Mouse (Mus musculus) liver, embryonic 12.5 days (tissue): ENCODE data around the gene Git2. TPM values are rescaled to one million over a fixed set of nuclear protein-coding genes. Genes with fewer than 3 reads are reported as not detected.

Experiments used
- ATAC-seq: fragments of 200-750 bp; cut with Nextera tagmentation; 2 replicates; pipeline ENCODE4 v1.8.0; 2017; ENCODE audit warnings: moderate number of reproducible peaks, mild to moderate bottlenecking, moderate library complexity
- H3K27ac ChIP-seq: fragments of 300-500 bp; sonication (generic); 2 replicates; pipeline ENCODE4 v1.5.1; 2016; ENCODE audit warnings: mild to moderate bottlenecking
- H3K27me3 ChIP-seq: fragments of 300-500 bp; sonication (generic); replicated peaks from 2 replicates; pipeline ENCODE4 v1.6.1; 2016; ENCODE audit warnings: mild to moderate bottlenecking, moderate library complexity
- H3K36me3 ChIP-seq: fragments of 300-500 bp; sonication (generic); 2 replicates; pipeline ENCODE4 v1.6.1; 2016; ENCODE audit warnings: mild to moderate bottlenecking, moderate library complexity
- H3K4me1 ChIP-seq: fragments of 300-500 bp; sonication (generic); 2 replicates; pipeline ENCODE4 v1.6.1; 2016
- H3K4me2 ChIP-seq: fragments of 300-500 bp; sonication (generic); 2 replicates; pipeline ENCODE4 v1.6.1; 2016; ENCODE audit warnings: mild to moderate bottlenecking, moderate library complexity
- H3K4me3 ChIP-seq: fragments of 300-500 bp; sonication (generic); 2 replicates; pipeline ENCODE4 v1.5.1; 2016; ENCODE audit warnings: mild to moderate bottlenecking, moderate library complexity
- H3K9ac ChIP-seq: fragments of 300-500 bp; sonication (generic); 2 replicates; pipeline ENCODE4 v1.6.1; 2016; ENCODE audit warnings: mild to moderate bottlenecking, moderate library complexity
- H3K9me3 ChIP-seq: fragments of 300-500 bp; sonication (generic); replicated peaks from 2 replicates; pipeline ENCODE4 v1.6.1; 2016; ENCODE audit warnings: mild to moderate bottlenecking, moderate library complexity
- WGBS: fragments of 180-500 bp; shearing (Covaris S2); methylation state at CpG from one replicate; pipeline ENCODE4 v1.1.7; 2016; ENCODE audit not compliant: insufficient replicate concordance; 5-methylcytosine and 5-hydroxymethylcytosine counted together
- polyA plus RNA-seq: library from polyadenylated mRNA; unstranded; fragments of >200 nt; fragmentation: Nextera tagmentation; extraction: Ambion mirVana; gene quantifications from 2 replicates; pipeline ENCODE4 v1.2.1, GENCODE M21; 2016

Git2 gene
- polyA plus RNA-seq: 28.1 and 28.3 TPM in 2 replicates

DNA sequence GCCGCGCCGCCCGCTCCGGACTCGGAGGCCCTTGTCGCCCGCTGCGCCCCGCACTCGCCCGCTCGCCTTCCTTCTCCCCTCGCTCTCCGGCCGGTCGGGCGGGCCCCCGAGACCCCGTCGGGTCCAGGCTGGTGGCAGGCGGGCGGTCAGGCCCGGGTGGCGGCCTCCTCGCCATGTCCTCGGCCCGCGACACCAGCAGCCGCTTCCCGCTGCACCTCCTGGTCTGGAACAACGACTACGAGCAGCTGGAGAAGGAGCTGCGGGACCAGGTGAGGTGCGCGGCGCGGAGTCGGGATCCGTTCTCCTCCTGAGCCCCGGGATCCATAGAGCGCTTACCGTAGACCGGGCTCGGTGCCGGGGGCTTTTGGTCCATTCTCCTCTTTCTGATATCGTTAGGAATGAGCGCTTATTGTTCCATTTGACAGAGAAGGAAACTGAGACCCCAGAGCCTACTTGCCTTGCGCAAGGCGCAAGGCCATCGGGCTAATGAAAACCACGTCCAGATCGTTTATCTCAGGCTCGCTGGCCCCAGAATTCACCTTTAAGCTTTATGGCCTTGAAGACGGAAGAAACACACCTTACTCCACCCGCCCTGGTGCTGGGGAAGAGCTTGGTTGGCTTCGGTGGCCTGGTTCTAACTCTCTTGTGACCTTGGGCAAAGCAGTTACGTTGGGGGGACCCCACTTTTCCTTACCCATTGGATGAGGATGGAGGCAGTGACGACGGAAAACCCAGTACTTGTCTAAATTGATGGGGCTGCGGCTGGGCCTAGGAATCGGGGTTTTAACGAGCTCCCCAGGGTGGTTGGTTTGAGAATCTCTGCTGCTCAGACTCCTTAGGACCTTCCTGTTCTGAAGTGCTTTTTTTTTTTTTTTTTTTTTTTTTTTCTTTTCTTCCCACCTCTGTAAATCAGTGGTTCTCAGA lies at the start of gene Git2:
Git2 (minus strand) TSS at position 462 of the 924 bp plus-strand sequence.
- Histone ChIP-seq H3K9me3 (no peaks in the 10 kb centered on the region), H3K4me1 (peaks cover 80% of the 10 kb centered on the region), H3K4me2 (peak within 1 kb of the TSS; percentile 96), H3K4me3 (peak within 1 kb of the TSS; percentile 90), H3K9ac (peak within 1 kb of the TSS; percentile 100), H3K36me3 (no peaks in the 10 kb centered on the region), H3K27me3 (no peaks in the 10 kb centered on the region), H3K27ac (peak within 1 kb of the TSS; percentile 91)
- no peak for ATAC-seq
- under 1% methylated on average over 58 of the region's 63 CpGs for WGBS

DNA sequence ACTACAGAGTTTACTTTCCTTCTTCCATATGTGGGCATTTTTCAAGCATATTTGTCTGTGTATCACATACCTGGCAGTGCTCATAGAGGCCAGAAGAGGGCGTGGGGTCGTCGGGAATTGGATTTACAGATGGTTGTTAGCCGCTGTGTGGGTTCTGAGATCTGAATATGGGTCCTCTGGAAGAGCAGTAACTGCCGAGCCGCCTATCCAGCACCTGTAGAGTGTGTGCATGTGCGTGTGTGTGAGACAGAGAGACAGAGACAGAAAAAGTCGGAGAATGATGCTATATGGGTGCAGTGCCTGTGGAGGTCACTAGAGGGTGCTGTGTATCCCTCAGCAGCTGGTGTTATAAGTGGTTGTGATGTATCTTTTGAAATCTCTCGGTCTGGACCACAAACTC lies 48.9 kb upstream of the Git2 start:
- ATAC-seq: no peak
- Histone ChIP-seq H3K4me3 (peak overlapping the region; percentile 84), H3K9me3 (peaks cover 11% of the 10 kb centered on the region; the same call in 1 of the 2 replicates), H3K27me3 (0 out of 2 replicates have a peak, but pooled peaks cover 4% of the 10 kb centered on the region), H3K36me3 (peaks cover 17% of the 10 kb centered on the region), H3K9ac (peak overlapping the region; percentile 7; the same call in 1 of the 2 replicates), H3K4me1 (peaks cover 26% of the 10 kb centered on the region), H3K27ac (0 out of 2 replicates have a peak overlapping the region, but pooled peaks have one; percentile 36), H3K4me2 (peak overlapping the region; percentile 93)
- WGBS: 9% methylated on average over 9 of the region's 9 CpGs

DNA sequence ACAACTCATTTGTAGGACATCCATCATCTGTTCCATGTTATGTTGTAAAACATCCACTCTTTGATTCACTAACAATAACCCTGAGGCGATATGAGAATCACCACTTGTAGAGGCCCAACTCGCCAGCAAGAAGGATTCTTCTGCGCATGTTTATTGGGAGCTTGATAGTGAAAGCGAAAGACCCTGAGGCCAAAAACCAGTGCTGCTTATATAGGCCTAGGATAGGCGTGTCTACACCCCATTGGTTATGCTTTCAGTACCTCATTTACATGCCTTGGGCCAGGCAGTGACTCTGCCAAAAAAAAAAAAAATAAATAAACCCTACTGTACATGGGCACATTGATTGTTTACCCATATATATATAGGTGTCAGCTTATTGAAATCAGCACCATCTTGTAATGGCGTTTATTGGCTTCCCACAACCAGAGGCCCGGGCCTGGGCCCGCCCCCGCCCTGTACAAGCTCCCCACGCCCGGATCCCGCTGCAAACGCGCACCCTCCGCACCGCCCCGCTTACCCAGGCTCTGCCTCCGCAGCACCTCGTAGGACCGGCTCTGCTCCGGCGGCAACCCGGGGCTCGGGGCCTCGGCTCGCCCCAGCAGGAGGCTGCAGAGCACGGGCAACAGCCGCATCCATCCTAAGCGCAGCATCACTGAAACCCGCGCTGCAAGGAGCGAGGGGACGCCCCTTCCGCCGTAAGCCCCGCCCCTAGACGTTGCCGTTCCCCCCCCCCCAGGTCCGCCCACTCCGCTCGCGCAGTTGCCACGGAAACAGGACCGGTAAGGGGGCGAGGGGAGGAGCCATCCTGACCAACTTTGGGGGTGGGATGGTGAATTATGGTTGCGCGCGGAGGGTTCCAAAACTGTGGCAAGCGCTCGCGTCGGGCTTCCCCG lies 47.7 kb upstream of the Git2 start, which contains the start of gene 1500011B03Rik:
1500011B03Rik (minus strand) TSS at position 673 of the 893 bp plus-strand sequence.
- Histone ChIP-seq H3K4me2 (peak within 1 kb of the TSS; percentile 93), H3K4me3 (peak within 1 kb of the TSS; percentile 84), H3K36me3 (peaks cover 17% of the 10 kb centered on the region), H3K27me3 (0 out of 2 replicates have a peak, but pooled peaks cover 4% of the 10 kb centered on the region), H3K9ac (peak within 1 kb of the TSS; percentile 72), H3K4me1 (peaks cover 30% of the 10 kb centered on the region), H3K27ac (peak within 1 kb of the TSS; percentile 55; the same call in 1 of the 2 replicates), H3K9me3 (peaks cover 11% of the 10 kb centered on the region; the same call in 1 of the 2 replicates)
- 8% methylated on average over 53 of the region's 53 CpGs for WGBS
- ATAC-seq: peak; percentile 66

DNA sequence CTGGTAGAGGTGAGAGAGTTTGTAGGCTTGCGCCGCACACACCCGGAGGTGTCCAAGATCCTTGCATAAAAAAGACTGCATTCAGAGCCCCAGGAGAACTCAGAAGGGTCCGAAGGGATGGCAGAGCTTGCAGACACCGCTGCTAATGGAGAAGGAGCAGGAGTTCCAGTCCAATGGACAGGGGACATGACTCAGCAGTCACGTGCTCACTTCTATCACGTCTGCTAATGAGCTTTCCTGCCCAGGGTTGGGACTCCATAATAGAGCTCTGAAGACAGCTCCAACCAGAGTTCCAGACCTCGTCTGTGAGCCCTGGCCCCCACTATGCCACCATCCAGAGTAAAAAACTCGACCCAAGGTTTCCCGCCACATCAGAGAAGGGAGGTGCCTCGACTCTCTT lies 42.8 kb upstream of the Git2 start:
- peaks cover 15% of the 10 kb centered on the region for H3K4me1 ChIP-seq
- peak; percentile 55; the same call in 1 of the 2 replicates for ATAC-seq
- peaks cover 11% of the 10 kb centered on the region; the same call in 1 of the 2 replicates for H3K9me3 ChIP-seq
- H3K9ac ChIP-seq: peak overlapping the region; percentile 10; the same call in 1 of the 2 replicates
- no peak overlapping the region for H3K4me3 ChIP-seq
- peaks cover 17% of the 10 kb centered on the region for H3K36me3 ChIP-seq
- 61% methylated on average over 11 of the region's 11 CpGs for WGBS
- no peak overlapping the region for H3K4me2 ChIP-seq
- H3K27ac ChIP-seq: 0 out of 2 replicates have a peak overlapping the region, but pooled peaks have one; percentile 14
- no peaks in the 10 kb centered on the region for H3K27me3 ChIP-seq

DNA sequence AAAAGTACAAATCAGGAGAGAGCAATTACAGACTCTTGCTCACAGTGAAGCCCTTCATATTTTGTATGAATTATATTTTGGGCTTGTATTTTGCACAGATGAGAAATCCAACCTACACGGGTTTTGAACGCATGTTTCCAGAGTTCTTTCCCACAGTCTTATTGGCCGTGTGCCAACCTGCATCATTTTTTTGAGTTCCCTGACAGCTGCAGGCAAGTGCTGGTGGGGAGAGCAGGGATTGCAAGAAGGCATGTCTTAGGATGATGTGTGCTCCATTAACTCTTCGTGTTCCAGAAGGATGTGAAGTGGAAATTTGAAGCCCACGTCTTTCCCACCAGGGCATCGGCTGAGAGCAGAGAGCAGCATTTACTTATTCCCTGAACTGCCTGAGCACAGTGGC lies 41.3 kb upstream of the Git2 start:
- H3K9me3 ChIP-seq: peaks cover 3% of the 10 kb centered on the region; the same call in 1 of the 2 replicates
- peaks cover 26% of the 10 kb centered on the region for H3K4me1 ChIP-seq
- no peak overlapping the region for H3K9ac ChIP-seq
- H3K27ac ChIP-seq: no peak overlapping the region
- H3K27me3 ChIP-seq: no peaks in the 10 kb centered on the region
- no peak overlapping the region for H3K4me3 ChIP-seq
- ATAC-seq: no peak
- H3K36me3 ChIP-seq: peaks cover 11% of the 10 kb centered on the region
- no peak overlapping the region for H3K4me2 ChIP-seq
- 64% methylated on average over 6 of the region's 6 CpGs for WGBS

DNA sequence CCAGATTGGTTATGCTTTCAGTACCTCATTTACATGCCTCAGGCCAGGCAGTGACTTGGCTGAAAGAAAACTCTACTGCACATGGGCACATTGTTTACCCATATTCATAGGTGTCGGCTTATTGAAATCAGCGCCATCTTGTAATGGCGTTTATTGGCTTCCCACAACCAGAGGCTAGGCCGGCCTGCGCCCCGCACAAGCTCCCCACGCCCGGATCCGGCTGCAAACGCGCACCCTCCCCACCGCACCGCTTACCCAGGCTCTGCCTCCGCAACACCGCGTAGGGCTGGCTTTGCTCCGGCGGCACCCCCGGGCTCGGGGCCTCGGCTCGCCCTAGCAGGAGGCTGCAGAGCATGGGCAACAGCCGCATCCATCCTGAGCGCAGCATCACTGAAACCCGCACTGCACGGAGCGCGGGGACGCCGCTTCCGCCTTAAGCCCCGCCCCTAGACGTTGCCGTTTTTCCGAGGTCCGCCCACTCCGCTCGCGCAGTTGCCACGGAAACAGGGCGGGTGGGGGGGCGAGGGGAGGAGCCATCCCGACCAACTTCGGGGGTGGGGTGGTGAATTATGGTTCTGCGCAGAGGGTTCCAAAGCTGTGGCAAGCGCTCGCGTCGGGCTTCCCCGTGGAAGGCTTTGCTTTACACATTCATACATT lies 38.3 kb upstream of the Git2 start:
- H3K27me3 ChIP-seq: no peaks in the 10 kb centered on the region
- 0% methylated on average over 50 of the region's 50 CpGs for WGBS
- ATAC-seq: peak; percentile 83

DNA sequence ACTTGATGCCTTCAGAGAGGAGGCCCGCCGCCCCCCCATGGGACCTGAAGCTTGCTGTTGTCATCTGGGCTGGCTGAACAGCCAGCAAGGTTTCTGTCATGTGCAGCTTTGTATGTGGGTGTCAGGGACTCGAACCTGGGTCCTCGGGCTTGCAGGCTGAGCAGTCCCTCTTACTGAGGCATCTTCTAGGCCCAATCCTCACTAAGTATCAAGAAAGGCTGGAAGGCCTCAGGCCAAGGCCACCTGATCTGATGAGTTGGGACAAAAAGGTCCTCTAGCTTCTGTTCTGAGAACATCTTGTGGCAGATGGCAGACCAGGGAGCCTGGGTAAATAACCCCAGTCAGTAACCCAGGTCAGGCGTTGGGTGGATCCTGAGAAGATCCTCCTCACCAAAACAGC lies 34.5 kb upstream of the Git2 start:
- 62% methylated on average over 5 of the region's 5 CpGs for WGBS
- no peaks in the 10 kb centered on the region for H3K9me3 ChIP-seq
- H3K4me2 ChIP-seq: no peak overlapping the region
- H3K27me3 ChIP-seq: no peaks in the 10 kb centered on the region
- H3K36me3 ChIP-seq: peaks cover 37% of the 10 kb centered on the region
- no peak for ATAC-seq
- peaks cover 77% of the 10 kb centered on the region for H3K4me1 ChIP-seq
- H3K9ac ChIP-seq: no peak overlapping the region
- H3K27ac ChIP-seq: peak overlapping the region; percentile 62
- H3K4me3 ChIP-seq: no peak overlapping the region

More for the DNA sequence above, 38.3 kb upstream of the Git2 start:
- Histone ChIP-seq H3K9me3 (no peaks in the 10 kb centered on the region), H3K27ac (peak overlapping the region; percentile 81), H3K4me3 (peak overlapping the region; percentile 86), H3K9ac (peak overlapping the region; percentile 84), H3K4me2 (peak overlapping the region; percentile 81), H3K4me1 (peaks cover 53% of the 10 kb centered on the region), H3K36me3 (peaks cover 18% of the 10 kb centered on the region; the same call in 1 of the 2 replicates)

DNA sequence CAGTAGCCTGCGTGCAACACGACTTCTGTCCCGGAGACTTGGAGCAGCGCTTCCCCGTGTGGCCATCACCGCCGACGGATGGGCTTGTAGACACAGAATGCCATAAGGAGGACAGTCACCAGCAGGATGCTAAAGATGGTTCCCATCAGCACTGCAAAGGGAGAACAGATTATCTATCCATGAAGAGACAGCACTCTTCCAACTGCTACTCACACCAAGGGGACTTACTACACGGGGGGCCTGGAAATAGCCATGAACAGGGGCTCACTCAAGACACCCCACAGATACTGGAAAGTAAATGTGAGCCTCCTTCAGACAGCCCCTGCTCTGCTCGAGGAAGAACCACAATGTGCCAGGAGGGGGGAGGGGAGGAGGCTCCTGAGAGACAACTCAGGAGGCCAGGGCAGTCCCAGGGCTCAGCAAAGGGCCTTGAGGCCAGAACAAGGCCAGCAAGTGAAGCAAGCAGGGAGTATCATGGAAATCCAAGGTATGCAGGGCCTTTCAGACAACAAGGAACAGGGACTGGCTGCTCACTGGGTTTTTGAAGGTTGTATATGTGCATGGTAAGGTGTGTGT lies 34.0 kb upstream of the Git2 start:
- Histone ChIP-seq H3K27ac (peak overlapping the region; percentile 62), H3K36me3 (peaks cover 43% of the 10 kb centered on the region), H3K4me1 (peaks cover 77% of the 10 kb centered on the region), H3K4me2 (no peak overlapping the region), H3K9ac (no peak overlapping the region; the same call in 1 of the 2 replicates), H3K27me3 (no peaks in the 10 kb centered on the region), H3K4me3 (no peak overlapping the region), H3K9me3 (no peaks in the 10 kb centered on the region)
- ATAC-seq: no peak
- 75% methylated on average over 10 of the region's 10 CpGs for WGBS

DNA sequence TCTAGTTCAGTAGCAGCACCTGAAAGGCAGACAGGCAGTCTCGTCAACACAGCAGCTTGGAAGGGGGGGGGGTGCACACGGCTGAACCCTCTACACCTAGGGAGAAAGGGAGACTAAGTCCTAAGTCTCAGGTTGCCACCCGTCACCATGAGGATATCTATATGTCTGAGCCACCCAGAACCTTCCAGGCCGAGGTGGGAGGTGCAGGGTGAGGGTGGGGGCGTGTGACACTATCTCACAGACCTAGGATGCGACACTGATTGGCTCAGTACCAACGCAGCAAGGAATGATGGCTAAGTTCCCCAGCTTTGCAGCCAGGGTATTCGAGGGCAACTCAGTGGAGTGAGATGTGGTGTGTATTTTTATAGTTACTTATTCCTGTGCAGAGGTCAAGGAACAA lies 33.1 kb upstream of the Git2 start:
- Histone ChIP-seq H3K4me2 (peak overlapping the region; percentile 61), H3K4me3 (no peak overlapping the region), H3K27me3 (no peaks in the 10 kb centered on the region), H3K9me3 (no peaks in the 10 kb centered on the region), H3K9ac (peak overlapping the region; percentile 48; the same call in 1 of the 2 replicates), H3K4me1 (peaks cover 77% of the 10 kb centered on the region), H3K36me3 (peaks cover 51% of the 10 kb centered on the region), H3K27ac (peak overlapping the region; percentile 85)
- ATAC-seq: peak; percentile 63
- 28% methylated on average over 8 of the region's 8 CpGs for WGBS

DNA sequence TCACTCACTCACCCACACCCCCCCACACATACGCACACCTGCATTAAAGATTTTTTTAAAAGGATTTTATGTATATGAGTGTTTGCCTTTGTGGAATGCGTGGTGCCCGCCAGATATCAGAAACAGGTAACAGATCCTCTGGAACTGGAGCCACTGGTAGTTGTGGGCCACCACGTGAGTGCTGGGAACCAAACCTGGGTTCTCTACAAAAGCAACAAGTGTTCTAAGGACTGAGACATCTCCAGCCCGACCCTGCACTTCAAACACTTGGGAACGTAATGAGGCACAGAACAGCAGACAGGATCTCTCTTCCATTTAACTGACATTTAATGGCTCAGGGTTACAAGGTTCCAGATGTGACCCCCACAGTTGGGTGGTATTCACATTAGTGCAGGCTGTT lies 32.6 kb upstream of the Git2 start:
- no peaks in the 10 kb centered on the region for H3K27me3 ChIP-seq
- WGBS: 39% methylated on average over 6 of the region's 6 CpGs
- H3K4me2 ChIP-seq: peak overlapping the region; percentile 61
- peak overlapping the region; percentile 48 for H3K9ac ChIP-seq
- H3K4me3 ChIP-seq: no peak overlapping the region
- no peak for ATAC-seq
- H3K9me3 ChIP-seq: no peaks in the 10 kb centered on the region
- H3K36me3 ChIP-seq: peaks cover 56% of the 10 kb centered on the region
- peaks cover 73% of the 10 kb centered on the region for H3K4me1 ChIP-seq
- peak overlapping the region; percentile 85 for H3K27ac ChIP-seq
